Mouse (Mus musculus): ENCODE data around the gene Fam184b. TPM values are rescaled to one million over a fixed set of nuclear protein-coding genes. Genes with fewer than 3 reads are reported as not detected.
"Not testable (repeated sequence)": the region's sequence is repeated elsewhere in the genome, so short reads cannot be mapped to it uniquely, and the experiment has no call there.

Gene Fam184b
- 0.21 TPM in 1 of 3 replicates, not detected in the others for total RNA-seq (2017)

- no peak for ATAC-seq (replicated peaks; ENCODE audit: insufficient number of reproducible peaks, low FRiP score, low TSS enrichment, poor library complexity, severe bottlenecking)
Measured at GRCm38 (mm10) chr5:45638806-45639714, at the start of gene Fam184b. Gene Fam184b, minus strand, starts transcription at chr5:45639614.

DNA sequence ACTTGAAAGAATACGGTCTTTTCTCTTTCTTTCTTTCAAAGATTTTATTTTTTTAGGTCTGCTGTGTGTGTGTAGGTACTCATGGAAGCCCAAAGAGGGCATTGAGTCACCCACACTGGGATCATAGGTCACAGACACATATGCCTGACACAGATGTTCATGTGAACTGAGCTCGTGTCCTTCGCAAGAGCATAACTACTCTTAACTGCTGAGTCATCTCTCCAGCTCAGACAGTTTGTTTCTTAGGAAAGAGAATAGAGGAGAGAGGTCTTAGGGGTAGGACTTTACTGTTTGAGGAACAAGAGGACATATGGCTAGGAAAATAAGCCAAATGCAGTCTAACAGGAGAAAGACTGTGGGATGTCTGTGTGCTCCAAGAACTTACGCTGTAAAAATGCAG is 49.7 kb upstream of the Fam184b start:
- no peak for ATAC-seq (replicated peaks; ENCODE audit: insufficient number of reproducible peaks, low FRiP score, low TSS enrichment, poor library complexity, severe bottlenecking)

DNA sequence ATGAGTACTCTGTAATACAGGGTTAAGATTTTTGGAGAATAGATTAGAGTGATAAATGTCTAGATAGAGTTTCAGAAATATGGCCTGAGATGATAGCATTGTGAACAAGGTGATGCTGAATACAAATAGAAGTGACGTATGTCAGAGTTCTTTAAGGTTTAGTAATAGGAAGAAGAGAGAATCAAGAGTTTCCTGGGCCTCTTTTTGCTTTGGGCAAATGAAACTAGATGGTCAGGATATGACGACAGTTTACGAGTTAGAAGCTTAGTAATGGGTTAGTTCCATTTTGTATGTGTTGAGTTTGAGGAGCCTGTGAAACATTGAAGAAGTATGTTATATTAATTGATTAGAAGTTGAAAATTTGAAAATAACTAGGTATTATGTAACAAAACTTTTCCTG is 46.8 kb upstream of the Fam184b start:
- ATAC-seq (replicated peaks; ENCODE audit: insufficient number of reproducible peaks, low FRiP score, low TSS enrichment, poor library complexity, severe bottlenecking) = no peak

GRCm38 (mm10) chr5:45685243-45685642 is 45.8 kb upstream of the Fam184b start:
- no peak for ATAC-seq (replicated peaks; ENCODE audit: insufficient number of reproducible peaks, low FRiP score, low TSS enrichment, poor library complexity, severe bottlenecking)

- no peak for ATAC-seq (replicated peaks; ENCODE audit: insufficient number of reproducible peaks, low FRiP score, low TSS enrichment, poor library complexity, severe bottlenecking)
Measured at GRCm38 (mm10) chr5:45683388-45683787, 44.0 kb upstream of the Fam184b start.

DNA sequence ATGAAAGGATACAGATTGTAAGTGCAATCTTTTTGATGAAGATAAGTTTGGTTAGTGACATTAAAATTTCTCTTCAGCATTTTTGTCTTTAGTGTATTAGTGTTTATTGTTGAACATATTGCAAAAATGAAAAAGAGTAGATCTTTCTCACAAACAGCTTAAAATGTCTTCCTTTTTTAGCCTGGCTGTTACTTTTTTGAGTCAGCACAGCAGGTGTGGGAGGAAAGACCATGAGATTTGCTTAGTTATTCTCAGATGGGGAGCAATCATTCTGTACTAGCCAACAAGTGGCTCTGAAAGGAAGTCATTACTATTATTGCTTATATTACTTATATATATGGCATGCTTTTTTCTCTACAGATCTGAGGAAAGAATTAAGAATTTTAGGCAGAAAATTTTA is 40.5 kb upstream of the Fam184b start:
- ATAC-seq (replicated peaks; ENCODE audit: insufficient number of reproducible peaks, low FRiP score, low TSS enrichment, poor library complexity, severe bottlenecking) = no peak

DNA sequence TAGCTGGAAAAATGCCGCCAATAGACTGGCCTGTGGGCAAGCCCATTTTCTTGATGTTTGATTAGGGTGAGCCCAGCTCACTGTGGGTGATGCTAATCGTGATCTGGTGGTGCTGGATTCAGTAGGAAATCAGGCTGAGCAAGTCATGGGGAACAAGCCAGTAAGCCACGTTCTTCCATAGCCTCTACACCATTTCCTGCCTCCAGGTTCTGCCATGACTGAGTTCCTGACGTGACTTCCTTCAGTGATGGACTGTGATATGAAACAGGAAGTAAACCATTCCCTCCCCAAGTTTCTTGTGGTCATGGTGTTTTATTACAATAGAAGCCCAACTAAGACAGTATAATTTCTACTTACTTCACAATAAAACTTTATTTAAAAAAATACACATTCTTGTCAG is 38.2 kb upstream of the Fam184b start:
- ATAC-seq (replicated peaks; ENCODE audit: insufficient number of reproducible peaks, low FRiP score, low TSS enrichment, poor library complexity, severe bottlenecking) = peak; percentile 82

- ATAC-seq (replicated peaks; ENCODE audit: insufficient number of reproducible peaks, low FRiP score, low TSS enrichment, poor library complexity, severe bottlenecking) = no peak
Measured at GRCm38 (mm10) chr5:45675032-45675431, 35.6 kb upstream of the Fam184b start.

DNA sequence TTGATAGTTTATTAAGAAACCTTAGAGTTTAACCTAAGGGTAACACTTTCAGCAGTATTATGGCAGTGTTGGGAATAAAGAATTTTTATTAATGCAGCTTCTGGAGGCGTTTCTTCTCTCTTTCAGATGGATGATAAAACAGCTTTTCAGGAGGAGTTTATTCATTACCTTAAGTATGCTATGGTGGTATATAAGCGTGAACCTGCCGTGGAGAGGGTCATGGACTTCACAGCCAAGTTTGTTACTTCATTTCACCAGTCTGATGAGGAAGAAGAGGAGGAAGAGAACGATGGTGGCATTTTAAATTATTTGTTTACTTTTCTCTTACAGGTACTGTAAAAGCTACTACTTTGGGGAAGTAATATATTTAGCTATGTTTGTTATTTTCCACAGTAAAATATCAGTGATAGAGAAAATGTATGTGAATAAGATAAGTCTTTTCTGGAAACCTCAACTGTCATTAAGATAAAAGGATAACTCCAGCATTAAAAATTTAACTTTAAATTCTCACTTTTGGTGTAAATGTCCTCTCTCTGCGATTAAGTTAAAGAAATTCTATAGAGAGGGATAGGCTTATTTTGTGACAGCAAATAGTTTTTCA is 31.6 kb upstream of the Fam184b start:
- no peak for ATAC-seq (replicated peaks; ENCODE audit: insufficient number of reproducible peaks, low FRiP score, low TSS enrichment, poor library complexity, severe bottlenecking)

DNA sequence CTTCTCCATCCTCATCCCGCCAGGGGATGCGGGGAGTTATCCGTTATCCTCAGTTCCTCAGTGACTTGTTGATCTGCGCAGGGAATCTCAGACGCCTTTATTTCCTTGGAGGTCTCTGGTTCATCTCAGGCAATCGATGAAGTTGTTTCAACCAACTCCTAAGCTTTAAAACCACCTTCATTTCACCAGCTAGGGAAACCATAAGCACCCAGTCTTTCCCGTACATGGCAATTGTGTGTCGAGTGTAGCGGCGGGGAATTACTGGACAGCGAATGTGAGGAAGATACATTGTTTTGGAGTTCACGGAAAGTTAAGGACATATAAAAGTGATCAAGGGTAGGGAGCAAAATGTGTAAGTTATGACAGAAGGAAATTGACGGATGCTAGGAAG is 30.9 kb upstream of the Fam184b start:
- ATAC-seq (replicated peaks; ENCODE audit: insufficient number of reproducible peaks, low FRiP score, low TSS enrichment, poor library complexity, severe bottlenecking) = no peak

- peak; percentile 99 for ATAC-seq (replicated peaks; ENCODE audit: insufficient number of reproducible peaks, low FRiP score, low TSS enrichment, poor library complexity, severe bottlenecking)
Measured at GRCm38 (mm10) chr5:45669598-45670279, 30.3 kb upstream of the Fam184b start, which contains the start of gene Ncapg. Gene Ncapg, plus strand, starts transcription at chr5:45669919.

DNA sequence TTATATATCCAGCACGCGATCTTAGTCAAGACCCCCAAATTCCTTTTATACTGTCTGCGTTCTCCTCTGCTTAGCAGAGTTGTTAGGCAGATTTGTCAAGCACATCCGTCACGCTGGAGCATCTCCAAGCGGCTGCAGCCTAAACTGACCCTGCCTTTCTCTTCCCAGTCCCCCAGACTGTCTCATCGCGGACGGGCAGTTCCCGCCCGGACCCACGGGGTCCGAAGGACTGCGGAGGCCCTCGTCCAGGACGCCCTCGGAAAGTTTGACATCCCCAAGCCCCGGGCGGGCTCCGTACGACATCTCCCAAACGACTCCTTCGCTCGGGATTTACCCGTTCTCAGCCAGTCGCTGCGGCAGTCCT is 29.8 kb upstream of the Fam184b start:
- peak; percentile 37 for ATAC-seq (replicated peaks; ENCODE audit: insufficient number of reproducible peaks, low FRiP score, low TSS enrichment, poor library complexity, severe bottlenecking)

GRCm38 (mm10) chr5:45668831-45669230 is 29.4 kb upstream of the Fam184b start:
- no peak for ATAC-seq (replicated peaks; ENCODE audit: insufficient number of reproducible peaks, low FRiP score, low TSS enrichment, poor library complexity, severe bottlenecking)

DNA sequence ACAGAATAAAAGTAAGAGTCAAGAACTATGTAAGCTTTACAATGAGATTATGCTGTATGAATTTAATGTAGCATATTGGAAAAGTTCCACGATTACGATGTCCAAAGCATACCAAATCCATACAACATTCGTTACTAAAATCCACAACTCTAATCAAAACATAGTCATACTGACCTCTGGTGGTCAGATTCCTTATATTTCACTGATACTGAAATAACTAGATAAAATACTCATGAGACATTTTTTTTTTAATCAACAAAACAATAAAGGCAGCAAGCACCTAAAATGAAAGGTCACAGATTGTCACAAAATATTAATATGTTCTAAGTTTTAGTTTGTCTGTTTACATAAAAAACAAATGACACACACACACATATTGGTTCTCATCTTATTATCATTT is 28.9 kb upstream of the Fam184b start:
- no peak for ATAC-seq (replicated peaks; ENCODE audit: insufficient number of reproducible peaks, low FRiP score, low TSS enrichment, poor library complexity, severe bottlenecking)

- ATAC-seq (replicated peaks; ENCODE audit: insufficient number of reproducible peaks, low FRiP score, low TSS enrichment, poor library complexity, severe bottlenecking) = not testable (repeated sequence)
Measured at GRCm38 (mm10) chr5:45658406-45658805, 19.0 kb upstream of the Fam184b start.

- no peak for ATAC-seq (replicated peaks; ENCODE audit: insufficient number of reproducible peaks, low FRiP score, low TSS enrichment, poor library complexity, severe bottlenecking)
Measured at GRCm38 (mm10) chr5:45651026-45651703, 11.8 kb upstream of the Fam184b start.

GRCm38 (mm10) chr5:45639715-45640092 is 290 bp upstream of the Fam184b start:
- no peak for ATAC-seq (replicated peaks; ENCODE audit: insufficient number of reproducible peaks, low FRiP score, low TSS enrichment, poor library complexity, severe bottlenecking)

DNA sequence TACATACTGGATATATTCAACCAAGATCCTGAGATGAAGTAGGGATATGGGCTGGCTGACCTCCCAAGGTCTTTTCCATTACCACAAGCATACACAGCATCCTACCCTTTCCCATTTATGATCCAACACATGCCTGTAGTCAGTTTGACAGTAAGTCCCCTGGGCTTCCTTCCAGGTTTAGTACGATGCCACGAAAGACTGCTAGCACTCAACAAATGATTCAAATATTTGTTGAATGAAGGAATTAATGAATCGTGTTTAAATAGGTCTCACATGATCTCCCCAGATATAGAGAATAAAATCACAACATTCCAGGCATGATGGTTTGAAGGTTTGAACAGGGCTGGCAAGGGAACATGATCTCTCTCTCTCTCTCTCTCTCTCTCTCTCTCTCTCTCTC is 1.0 kb downstream of the Fam184b start:
- ATAC-seq (replicated peaks; ENCODE audit: insufficient number of reproducible peaks, low FRiP score, low TSS enrichment, poor library complexity, severe bottlenecking) = no peak

DNA sequence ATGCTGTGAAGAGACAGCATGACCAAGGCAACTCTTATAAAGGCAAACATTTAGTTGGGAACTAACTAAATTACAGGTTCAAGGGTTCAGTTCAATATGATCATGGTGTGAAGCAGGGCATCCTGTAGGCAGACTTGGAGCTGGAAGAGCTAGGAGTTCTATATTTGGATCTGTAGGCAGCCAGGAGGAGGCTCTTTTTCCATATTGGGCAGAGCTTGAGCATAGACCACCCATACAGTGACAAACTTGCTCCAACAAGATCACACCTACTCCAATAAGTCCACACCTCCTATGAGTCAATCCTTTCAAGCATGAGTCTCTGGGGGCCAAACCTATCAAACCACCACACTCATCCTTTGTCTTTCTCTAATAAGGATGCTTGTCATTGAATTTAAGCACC is 9.9 kb downstream of the Fam184b start:
- ATAC-seq (replicated peaks; ENCODE audit: insufficient number of reproducible peaks, low FRiP score, low TSS enrichment, poor library complexity, severe bottlenecking) = no peak

Data from monocyte, adult 5-6 weeks (primary cell).